Mouse (Mus musculus) liver, postnatal 0 days (tissue): ENCODE results near the gene Srgn.

Experiments used
- CTCF ChIP-seq: sonication (generic); IDR thresholded peaks from 2 replicates; pipeline ENCODE4 v1.5.1; 2016; ENCODE audit warnings: antibody characterized with exemption, low read depth
- EP300 ChIP-seq: IDR thresholded peaks from 2 replicates; pipeline ENCODE4 v1.6.1; 2016; ENCODE audit warnings: antibody characterized with exemption, low read depth, mild to moderate bottlenecking

DNA sequence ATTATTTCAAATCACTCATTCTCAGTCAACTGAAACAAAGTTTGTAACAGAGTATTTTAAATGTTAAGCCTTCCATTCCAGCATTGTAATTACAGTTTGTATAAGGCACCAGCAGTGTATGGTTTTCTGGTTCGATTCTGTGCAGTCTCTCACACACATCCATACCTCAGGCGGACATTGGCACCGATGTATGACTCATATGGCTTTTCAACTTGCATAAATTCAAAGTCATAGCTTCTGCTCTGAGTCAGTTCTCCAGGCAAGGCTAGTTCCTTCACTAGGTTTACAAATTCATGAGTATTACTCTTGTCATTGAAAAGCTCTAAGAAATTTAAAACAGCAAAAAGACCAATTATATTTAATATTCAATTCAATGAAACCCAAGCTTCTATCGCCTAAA, 57.5 kb downstream of the Srgn start:
- no peak for TF ChIP-seq CTCF
- no peak for TF ChIP-seq EP300
